Mouse (Mus musculus): ENCODE results near the gene Hist1h2be.

Gene Hist1h2be

GRCm38 (mm10) chr13:23620733-23621531 lies at the start of gene Hist1h2be:
Gene Hist1h2be, minus strand, starts transcription at chr13:23621124.
- DNase-seq (ENCODE audit: low spot score) = peak; percentile 83

- DNase-seq (ENCODE audit: low spot score) = no peak
Measured at GRCm38 (mm10) chr13:23662536-23662935, 41.6 kb upstream of the Hist1h2be start.

GRCm38 (mm10) chr13:23659636-23660366 lies 38.9 kb upstream of the Hist1h2be start:
- DNase-seq (ENCODE audit: low spot score) = no peak

GRCm38 (mm10) chr13:23630653-23631052 lies 9.7 kb upstream of the Hist1h2be start:
- DNase-seq (ENCODE audit: low spot score) = no peak

GRCm38 (mm10) chr13:23622861-23623450 lies 2.0 kb upstream of the Hist1h2be start:
- DNase-seq (ENCODE audit: low spot score) = no peak

GRCm38 (mm10) chr13:23622175-23622671 lies 1.3 kb upstream of the Hist1h2be start, which contains the start of gene Hist1h1e:
Gene Hist1h1e, minus strand, starts transcription at chr13:23622558.
- peak; percentile 55 for DNase-seq (ENCODE audit: low spot score)

- peak; percentile 45 for DNase-seq (ENCODE audit: low spot score)
Measured at GRCm38 (mm10) chr13:23621532-23622174, 729 bp upstream of the Hist1h2be start.

GRCm38 (mm10) chr13:23620056-23620732 lies 730 bp downstream of the Hist1h2be start:
- DNase-seq (ENCODE audit: low spot score) = no peak

- DNase-seq (ENCODE audit: low spot score) = no peak
Measured at GRCm38 (mm10) chr13:23611638-23612037, 9.3 kb downstream of the Hist1h2be start.

- no peak for DNase-seq (ENCODE audit: low spot score)
Measured at GRCm38 (mm10) chr13:23610393-23610792, 10.5 kb downstream of the Hist1h2be start.

GRCm38 (mm10) chr13:23609844-23610243 lies 11.1 kb downstream of the Hist1h2be start:
- DNase-seq (ENCODE audit: low spot score) = no peak

GRCm38 (mm10) chr13:23609209-23609608 lies 11.7 kb downstream of the Hist1h2be start:
- no peak for DNase-seq (ENCODE audit: low spot score)

- no peak for DNase-seq (ENCODE audit: low spot score)
Measured at GRCm38 (mm10) chr13:23605052-23605451, 15.9 kb downstream of the Hist1h2be start.

GRCm38 (mm10) chr13:23604452-23604851 lies 16.5 kb downstream of the Hist1h2be start:
- DNase-seq (ENCODE audit: low spot score) = no peak

GRCm38 (mm10) chr13:23603182-23603699 lies 17.7 kb downstream of the Hist1h2be start:
- no peak for DNase-seq (ENCODE audit: low spot score)

GRCm38 (mm10) chr13:23597957-23598356 lies 23.0 kb downstream of the Hist1h2be start:
- DNase-seq (ENCODE audit: low spot score) = no peak

GRCm38 (mm10) chr13:23595622-23596372 lies 25.1 kb downstream of the Hist1h2be start:
- DNase-seq (ENCODE audit: low spot score) = no peak

- no peak for DNase-seq (ENCODE audit: low spot score)
Measured at GRCm38 (mm10) chr13:23595185-23595584, 25.7 kb downstream of the Hist1h2be start.

GRCm38 (mm10) chr13:23593051-23593770 lies 27.7 kb downstream of the Hist1h2be start:
- no peak for DNase-seq (ENCODE audit: low spot score)

GRCm38 (mm10) chr13:23592614-23593013 lies 28.3 kb downstream of the Hist1h2be start:
- no peak for DNase-seq (ENCODE audit: low spot score)
